Mouse (Mus musculus): ENCODE results near the gene Prkcb.
A peak's percentile ranks its signal among the peaks of the same experiment; 100 is the strongest.

Gene Prkcb

DNA sequence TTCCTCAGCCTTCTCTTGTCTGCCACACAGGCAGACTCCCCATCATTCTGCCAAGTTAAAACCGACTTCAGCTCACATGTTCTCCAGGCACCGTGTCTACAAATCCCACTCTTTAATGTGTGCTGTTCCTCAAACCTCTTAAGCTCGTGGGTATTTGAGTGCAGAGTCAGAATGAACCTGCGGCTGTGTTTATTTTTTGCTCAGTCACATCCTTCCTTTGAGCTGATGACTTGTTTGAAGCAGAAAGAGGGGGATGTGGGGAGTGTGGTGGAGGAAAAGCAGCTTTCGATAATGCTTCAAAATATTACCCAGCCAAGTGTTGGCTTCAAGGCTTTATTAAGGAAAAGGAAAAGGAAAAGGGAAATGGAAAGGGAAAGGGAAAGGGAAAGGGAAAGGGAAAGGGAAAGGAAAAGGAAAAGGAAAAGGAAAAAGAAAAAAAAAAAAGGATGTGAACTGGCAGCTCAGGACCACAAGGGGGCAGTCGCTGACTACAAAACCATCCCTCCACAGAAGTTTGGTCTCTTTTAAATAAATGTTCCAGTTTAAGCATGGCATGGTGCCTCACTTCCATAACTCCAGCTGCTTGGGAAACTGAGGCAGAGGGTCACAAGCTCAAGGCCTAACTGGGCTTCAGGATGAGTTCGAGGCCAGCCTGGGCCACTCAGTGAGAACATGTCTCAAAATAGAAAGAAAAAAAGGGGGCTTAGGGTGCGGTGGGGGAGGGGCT, 177.4 kb downstream of the Prkcb start:
- DNase-seq (ENCODE audit: low spot score): peak; percentile 37

DNA sequence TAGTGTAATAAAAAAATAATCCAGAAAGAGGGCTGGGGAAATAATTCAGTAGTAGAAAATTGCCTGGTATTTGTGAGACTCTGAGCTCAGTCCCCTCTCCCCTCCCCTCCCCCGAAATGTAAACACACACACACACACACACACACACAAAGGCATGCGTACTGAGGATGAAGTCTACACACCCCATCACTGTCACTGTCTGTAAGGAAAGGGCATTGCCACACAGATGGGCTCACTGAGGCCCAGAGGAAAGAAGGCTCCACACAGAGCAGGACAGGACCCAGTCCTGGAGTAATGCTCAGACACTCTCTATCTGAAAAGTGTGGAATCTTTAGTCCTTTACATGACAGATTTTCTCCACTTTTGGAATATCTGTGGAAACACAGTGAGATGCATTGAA, 178.2 kb downstream of the Prkcb start:
- DNase-seq (ENCODE audit: low spot score): no peak

DNA sequence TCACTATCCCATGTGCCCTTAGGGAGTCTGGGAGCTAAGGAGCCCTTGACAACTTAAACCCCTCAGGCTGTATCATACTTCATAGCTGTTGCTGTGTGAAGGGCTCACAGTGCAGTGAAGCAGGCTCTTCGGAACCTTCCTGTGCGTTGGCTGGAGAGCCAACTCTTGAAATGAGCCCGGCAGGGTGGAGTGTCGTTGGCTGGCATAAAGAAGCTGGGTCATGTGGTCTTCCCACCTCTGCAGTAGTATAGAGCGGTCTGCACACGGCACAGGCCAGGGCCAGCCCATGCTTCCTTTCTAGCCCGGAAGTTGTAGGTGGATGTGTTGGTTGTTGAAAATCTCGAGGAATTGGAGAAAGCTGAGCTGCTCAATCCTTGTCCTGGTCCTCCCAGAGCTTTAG, 179.3 kb downstream of the Prkcb start:
- no peak for DNase-seq (ENCODE audit: low spot score)

DNA sequence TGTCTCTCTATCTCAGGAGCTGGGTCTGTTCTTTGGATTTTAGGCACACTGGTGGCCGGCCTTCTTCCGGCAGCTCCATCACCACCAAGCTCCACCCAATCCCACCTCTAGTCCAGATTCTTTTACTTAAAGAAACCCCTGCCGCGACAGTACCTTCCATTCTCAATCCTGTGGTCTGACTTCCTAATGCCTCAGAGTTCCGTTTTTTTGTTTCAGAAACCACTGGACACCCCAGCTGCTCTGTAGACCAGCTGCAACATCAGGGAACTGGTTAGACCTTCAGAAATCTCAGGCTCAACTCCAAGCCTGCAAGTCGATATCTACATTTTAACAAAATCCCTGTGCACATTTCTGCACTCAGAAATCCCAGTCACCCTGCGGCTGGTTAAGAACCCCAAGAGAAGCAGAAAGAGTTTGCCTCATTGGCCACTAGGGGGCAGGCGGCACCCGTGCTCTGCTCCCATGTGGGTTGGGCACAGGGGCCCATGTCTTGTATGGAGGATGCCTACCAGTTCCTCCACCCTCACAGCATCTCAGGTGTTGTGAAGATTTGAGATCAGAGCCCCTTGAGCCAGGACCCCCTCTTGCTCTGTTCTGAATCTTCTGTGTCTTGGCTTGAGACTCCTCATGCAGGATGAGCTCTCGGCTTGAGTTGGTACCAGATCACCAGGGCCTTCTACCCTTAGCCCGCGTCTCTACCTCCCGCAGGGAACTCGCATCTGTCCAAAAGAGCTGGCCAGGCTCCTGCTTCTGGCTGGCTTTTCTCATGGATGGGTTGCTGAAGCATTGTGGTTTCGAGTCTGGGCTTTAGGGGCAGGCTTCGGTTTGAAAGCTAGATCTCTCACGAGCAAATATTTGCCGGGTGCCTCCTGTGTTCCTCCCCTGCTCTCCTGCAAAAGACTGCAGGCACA, 182.1 kb downstream of the Prkcb start:
- DNase-seq (ENCODE audit: low spot score): peak; percentile 35

DNA sequence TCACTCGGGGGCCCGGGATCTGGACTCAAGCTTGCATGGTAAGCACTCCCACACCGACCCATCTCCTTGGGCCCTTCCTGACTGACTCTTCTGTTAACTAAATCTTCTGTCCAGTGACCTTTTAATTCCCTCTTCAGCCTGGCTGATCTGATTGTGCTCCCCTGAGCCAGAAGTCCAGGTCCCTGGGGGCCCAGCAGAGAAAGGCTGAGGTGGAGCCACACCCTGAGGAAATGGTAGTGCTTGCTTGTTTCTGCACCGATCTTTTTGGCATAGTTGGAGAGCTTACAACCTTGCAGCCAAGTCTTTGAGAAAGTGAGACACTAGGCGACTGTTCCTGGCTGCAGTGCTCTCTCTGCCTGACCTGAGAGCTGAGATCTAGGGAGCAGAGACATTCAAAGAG, 183.7 kb downstream of the Prkcb start:
- DNase-seq (ENCODE audit: low spot score): no peak

DNA sequence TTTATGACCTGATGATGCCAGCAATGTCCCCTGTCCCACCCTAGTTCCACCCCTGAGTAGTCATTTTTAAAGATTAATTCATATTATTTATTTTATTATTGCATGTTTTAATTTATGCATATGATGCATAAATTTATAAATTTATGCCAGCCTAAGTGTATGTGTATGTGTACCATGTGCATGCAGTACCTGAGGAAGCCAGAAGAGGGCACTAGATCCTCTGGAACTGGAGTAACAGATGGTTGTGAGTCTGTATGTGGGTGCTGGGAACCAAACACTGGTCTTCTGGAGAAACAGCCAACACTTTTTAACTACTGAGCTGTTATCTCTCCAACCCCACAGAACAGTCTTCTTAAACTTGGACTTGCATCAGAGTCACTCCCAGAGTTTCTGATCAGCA, 186.5 kb downstream of the Prkcb start:
- no peak for DNase-seq (ENCODE audit: low spot score)

DNA sequence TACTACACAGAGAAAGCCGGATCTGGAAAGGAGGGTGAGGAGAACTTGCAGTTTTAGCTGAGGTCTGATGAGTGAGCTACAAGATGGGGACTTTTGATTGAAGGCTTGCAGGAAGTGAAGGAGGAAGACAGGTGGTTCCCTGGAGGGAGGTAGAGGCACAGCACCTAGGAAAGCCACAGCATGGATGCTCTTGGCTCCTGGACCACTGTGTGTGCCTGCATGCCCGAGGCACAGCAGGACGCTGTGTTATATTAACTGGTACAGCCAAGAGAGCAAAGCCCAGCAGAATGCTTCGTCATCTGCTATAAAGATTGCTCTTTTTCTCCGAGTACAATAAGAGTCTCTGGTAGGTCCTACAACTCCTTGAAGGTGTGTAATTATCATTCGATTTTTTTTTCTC, 188.1 kb downstream of the Prkcb start:
- no peak for DNase-seq (ENCODE audit: low spot score)

DNA sequence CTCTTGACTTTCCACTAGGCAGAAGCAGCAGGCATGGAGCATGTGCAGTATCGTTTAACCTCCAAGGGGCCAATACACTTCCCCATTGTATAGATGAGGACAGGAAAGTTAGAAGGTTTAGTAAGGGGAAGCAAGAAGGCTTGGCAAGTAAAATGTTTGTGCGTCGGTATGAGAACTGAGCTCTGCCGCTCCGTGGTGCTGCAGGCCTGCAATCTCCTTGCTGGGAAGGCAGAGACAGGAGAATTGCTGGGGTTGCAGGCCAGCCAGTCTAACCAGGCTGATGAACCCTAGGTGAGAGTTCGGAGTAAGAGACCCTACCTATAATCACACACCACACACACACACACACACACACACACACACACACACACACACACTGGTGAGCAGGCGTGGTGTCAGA, 188.6 kb downstream of the Prkcb start:
- no peak for DNase-seq (ENCODE audit: low spot score)

DNA sequence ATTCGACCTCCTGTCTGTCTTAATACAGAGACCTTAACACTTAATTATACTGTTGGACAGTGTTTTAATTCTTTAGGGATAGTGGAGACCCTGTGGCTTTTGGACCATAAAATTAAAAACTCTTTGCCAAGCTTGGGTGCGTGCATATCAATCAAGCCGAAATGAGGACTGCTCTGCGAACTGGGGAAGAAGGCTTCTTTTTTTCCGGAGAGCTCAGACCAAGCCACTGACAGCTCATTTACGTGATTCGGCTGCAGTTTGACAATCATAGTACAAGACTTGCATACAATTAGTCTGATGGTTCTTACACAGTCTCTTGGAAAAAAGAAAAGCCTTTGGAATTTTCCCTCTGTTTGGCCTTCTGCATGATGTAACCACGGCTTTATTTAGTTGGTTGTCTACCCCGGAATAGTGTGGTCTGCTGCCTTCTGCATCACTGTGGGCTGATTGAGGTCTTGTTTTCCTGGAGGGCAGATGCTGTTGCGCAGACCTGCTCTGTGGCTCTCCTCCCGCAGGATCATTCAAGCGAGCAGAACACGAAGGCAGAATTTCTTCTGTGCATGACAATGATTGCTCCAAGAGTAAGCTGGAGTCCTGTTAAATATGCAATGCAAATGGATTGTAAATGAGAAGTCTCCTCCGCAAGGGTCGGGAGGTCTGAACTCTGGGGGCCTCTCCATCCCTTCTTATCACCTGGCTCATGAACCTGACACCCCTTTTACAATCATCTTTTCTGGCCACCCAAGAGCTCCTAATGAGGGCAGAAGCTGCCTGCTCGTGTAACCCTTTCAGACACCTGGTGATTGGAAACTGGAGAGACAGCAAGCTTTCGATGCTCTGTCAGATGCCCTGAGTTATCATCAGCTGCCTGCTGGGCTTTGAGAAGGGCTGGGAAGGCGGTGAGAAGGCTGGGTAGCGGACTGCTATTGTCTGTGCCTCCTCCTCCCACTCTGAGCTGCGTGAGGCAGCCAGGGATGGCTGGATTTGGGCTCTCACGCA, 189.3 kb downstream of the Prkcb start:
- no peak for DNase-seq (ENCODE audit: low spot score)

DNA sequence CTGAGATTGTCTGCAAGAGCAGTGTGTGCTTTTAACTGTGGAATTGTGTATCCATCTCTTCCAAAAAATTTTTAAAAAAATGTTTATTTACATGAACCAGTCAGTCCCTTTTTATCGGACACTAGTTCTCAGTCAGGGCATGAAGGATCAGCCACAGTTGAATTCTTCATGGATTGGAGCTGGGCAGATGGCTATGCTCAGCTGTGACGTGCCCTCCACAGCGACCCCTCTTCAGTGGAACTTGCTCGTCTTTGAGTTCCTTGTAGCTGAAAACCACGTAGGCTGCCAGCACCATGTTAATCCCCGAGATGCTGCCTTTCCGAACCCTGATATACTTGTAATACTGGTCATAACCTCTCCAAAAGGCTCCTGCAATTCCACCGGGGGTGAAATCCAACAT, 195.4 kb downstream of the Prkcb start:
- no peak for DNase-seq (ENCODE audit: low spot score)

DNA sequence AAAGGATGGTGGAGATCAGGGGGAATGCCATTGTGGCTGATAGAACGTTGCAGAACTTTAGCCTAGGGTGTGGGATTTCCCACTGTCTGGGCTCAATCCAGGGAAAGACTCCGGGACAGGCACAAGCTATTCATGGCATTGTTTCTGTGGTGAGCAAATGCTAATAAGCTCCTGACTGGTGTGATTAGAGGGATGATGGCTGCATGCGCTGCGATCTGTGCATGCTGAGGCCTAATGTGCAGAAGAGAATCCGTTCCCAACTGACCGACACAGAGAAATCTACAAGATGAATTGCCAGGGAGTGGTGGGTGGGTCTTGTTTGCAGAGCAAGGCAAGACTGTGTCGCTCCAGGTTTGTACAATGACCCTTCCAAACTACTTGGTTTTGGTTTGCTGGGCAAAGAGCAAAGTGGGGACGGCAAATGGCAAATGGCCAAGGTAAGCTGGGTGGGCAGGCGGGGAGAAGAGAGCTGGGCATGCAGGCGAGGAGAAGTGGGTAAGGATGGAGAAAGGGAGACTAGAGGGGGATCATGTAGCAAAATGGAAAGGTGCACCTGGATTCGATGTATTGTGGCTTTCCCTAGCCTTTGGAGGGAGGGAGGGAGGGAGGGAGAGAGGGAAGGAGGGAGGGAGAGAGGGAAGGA, 199.5 kb downstream of the Prkcb start:
- DNase-seq (ENCODE audit: low spot score): no peak

DNA sequence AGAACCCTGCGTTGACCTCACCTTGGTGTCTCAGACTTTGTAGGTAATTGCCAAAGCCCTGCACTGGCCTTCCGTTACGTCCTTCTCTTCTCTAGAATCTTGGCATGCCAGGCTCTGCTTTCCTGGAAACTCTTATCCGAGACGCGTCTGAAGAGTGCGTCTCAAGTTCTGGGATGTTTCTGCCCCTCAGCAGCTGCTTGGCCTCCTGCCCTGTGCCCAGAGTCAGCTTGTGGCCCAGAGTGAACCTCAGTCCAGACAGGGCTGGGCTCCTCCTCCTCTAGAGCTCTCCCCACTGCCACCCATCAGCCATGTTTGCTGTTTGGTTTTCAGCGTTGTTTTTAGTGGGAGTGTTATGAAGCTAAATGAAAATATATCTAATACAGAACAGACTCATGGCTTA, 203.5 kb downstream of the Prkcb start:
- no peak for DNase-seq (ENCODE audit: low spot score)

DNA sequence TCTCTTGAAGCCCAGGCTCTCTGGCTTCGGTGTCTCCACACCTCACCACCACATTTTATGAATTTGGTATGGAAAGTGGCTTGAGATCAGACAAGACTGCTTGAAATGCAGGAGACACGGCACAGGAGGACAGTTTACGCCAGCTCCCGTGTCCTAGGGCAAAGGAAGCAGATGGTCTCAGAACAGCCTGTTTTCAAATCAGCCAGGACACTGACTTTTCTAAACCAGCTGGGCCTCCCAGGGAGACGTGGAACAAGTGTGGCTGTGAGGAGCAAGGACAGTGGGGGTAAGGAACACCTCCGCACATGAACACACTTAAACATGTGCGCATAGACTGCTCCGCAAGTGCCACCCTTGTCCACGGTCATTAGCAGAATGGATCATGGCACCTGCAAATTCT, 204.4 kb downstream of the Prkcb start:
- no peak for DNase-seq (ENCODE audit: low spot score)

DNA sequence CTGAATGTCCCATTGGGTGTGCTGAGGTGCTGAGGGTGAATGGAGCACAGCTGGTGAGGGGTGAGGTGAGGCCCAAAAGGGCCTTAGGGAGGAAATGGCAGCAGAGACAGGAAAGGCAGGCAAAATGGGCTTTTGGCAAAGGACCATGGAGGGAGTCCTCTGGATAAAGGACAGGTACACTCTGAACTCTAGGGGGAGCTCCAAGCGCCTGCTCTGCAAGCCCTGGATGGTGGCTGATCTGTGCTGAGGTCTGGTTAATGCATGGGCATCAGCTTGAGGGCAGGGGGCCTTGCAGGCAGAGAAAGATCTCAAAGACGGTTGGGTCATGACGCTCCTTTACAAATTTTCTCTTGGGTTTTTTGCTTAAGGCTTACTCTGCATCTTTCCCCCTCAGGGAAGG, 205.5 kb downstream of the Prkcb start:
- DNase-seq (ENCODE audit: low spot score): peak; percentile 3

DNA sequence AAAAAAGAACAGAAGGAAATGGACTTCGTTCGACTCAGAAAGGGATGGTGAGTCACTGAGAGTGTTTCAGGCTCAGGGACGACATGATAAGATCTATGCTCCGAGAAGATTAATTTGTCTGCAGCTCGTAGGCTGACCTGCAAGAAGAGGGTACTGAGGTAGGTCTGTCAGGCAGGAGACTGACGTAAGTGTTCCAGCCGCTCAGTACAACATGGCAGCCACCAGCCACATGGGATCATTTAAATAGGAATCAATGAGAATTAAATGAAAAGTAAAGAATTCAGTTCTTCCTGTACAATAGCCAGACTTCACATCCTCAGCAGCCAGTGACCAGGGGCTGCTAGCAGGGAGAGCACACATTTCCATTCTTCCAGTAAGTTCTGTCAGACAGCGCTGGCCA, 209.0 kb downstream of the Prkcb start:
- DNase-seq (ENCODE audit: low spot score): no peak

DNA sequence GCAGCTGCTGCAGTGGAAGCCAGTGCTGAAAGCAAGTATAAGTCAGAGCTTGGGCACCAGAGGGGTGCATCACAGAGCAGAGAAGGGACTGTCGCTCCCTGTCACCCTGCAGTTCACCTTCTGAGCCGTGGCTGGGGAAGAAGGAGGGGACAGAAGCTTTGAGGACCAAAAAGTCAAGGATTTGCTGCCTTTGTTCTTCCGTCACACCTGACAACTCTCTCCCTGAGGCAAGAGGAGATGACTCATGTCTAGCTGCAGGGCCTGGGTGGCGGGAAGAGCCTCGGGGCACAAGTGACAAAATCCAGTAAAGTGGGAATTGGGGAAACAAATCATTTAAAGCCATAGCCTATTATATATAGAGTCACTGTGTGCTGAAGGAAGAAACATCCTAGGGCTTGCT, 209.9 kb downstream of the Prkcb start:
- DNase-seq (ENCODE audit: low spot score): no peak

DNA sequence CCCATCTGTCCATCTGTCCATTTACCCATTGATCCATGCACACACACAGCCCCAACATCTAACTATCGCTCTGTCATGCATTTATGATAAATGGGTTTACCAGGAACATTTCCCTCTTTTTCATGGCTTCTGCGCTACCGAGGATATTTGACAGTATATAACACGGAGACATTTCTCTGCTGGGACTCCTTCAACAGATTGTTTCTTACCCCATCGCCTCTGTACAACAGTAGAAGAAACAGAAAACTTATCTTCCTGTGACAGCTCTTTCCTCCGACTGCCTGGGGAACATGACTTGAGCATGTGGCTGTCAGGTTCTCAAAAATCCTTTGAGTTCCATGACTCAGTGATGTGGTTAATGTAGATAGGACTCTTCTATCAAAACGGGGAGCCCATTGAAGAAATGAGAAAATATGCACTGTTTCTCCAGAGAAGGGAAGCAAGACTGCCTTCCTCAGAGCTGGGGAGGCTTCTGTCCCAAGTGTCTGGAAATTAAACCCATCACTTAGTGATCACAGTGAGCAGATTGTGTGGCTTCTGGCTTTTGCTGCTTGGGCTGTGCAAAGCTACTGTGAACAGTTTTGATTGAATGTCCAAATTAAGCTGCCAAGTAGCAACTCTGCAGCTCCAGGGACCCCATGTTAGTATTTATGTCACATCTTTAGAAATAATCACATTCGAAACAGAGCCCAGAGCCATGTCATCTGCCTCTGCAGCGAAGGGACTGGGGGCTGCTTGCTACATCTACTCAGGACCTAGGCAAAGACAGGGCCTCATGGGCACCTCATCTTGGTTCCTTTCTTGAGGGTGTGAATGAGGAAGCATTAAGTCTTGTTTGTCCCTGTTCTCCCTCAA, 211.4 kb downstream of the Prkcb start:
- no peak for DNase-seq (ENCODE audit: low spot score)

DNA sequence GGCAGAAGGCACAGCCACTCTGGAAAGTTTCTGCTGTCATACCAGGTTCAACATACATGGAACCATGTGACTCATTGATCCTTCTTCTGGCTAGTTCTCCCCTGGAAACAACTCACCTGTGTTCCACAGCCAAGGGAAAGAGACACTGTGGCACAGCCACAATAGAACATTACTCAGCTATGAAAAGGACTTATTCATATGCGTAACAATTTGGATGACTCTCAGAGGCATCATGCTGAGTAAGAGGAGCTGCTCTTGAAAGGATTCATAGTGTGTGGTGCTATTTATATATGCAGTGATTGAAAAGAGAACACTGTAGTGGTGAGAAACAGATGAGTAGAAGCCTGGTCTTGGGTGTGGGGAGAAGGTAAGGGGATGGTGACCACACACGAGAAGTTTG, 217.9 kb downstream of the Prkcb start:
- DNase-seq (ENCODE audit: low spot score): no peak

DNA sequence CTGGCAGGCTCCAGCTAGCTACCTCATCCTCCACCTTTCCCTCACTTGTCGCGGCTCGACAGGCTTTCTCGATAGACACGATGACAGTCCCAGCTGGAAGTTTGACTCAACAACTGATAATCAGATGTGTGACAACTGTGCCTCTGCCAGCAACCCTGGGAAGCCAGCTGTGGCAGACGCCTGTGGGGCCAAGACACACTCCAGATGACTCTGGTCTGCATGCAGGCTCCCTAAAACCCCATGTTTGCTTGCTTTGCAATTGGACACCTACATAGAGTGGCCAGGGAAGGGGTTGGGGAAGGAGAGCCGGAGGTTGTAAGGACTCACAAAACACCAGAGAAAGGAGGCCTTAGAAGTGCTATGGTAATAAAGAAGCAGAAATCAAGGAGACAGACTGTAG, 221.4 kb downstream of the Prkcb start:
- DNase-seq (ENCODE audit: low spot score): no peak

DNA sequence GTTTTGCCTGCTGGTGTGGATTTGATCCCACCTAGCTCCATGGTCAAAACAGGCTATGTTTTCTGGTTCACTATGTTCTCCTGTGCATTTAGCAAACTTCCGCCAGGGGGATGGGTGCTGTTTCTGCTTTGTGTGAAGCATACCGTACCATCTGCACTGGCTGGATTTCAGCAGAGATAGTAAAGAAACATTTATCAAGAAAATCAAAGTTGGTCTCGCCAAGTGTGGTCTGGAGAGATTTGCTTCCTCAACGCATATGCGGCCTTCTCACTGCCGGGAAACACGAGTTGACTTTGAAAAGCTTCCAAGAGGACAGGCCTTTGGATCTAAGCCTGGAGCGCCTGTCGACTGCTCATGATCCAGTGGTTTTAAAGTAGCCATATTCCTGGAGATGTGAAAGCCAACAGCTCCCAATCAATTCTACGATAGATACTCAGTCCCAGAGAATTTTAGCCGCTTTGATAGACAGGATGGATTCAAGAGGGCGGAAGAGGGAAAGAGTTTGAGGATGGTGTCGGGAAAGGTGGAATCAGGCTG, 223.9 kb downstream of the Prkcb start:
- DNase-seq (ENCODE audit: low spot score): no peak

Measured in adipocyte (in vitro differentiated cells).